Mouse (Mus musculus) ovary, postnatal 14 days (tissue): ENCODE results near the gene Gm37240.

Experiments
- DNase-seq: peaks from one replicate; pipeline ENCODE4 v3.0.0; 2022; ENCODE audit warnings: low spot score

Gene Gm37240

DNA sequence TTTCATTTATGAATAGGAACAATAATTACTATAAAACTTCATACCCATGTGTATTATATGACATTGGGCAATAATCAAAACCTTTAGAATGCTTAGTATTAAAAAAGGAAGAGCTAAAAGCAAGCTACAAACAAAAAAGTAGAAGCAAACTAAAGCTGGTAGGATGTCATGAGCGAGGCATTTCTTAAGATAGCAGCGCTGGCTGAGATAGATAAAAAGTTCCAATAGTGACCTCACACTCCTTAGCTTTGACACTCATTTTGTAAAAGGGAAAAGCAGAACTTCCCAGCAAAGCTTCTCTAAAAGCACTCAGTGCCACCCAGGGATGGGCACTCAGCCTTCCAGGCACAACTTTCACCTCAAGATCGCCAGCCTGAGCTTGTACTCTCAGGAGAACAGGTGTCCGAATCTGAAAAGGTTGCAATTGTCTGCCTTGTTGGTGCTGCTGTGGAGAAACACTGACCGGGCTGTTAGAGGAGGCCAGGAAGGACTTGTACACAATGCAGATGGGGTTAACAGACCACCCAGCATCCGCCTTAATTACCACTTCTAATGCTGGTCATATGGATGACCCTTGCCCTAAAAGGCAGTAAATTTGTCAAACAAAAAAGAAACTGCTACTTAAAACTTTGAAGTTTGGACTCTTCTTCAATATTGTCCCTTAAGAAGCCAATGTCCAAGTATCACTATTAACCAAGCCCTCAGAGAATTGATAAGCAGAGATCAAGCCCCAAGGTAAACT is 1374.4 kb downstream of the Gm37240 start:
- no peak for DNase-seq

DNA sequence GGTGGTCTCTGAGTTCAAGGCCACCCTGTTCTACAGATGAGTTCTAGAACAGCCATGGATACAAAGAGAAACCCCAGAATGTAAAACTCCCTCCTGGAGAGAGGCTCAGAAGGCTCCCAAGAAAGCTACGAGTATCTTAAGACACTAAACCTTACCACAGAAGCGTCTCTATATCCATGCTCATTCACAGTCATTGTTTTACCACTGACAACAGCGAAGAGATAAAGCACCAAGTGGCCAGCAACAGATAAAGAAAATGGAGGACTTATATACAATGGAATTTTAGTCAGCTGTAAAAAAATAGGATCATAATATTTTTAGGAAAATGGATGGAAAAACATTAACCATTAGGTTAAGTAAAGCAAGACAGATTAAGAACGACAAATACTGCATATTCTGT is 1382.1 kb downstream of the Gm37240 start:
- no peak for DNase-seq

GRCm38 (mm10) chr3:84504291-84504690 is 1383.0 kb downstream of the Gm37240 start:
- no peak for DNase-seq

GRCm38 (mm10) chr3:84502101-84502500 is 1385.2 kb downstream of the Gm37240 start:
- no peak for DNase-seq

DNA sequence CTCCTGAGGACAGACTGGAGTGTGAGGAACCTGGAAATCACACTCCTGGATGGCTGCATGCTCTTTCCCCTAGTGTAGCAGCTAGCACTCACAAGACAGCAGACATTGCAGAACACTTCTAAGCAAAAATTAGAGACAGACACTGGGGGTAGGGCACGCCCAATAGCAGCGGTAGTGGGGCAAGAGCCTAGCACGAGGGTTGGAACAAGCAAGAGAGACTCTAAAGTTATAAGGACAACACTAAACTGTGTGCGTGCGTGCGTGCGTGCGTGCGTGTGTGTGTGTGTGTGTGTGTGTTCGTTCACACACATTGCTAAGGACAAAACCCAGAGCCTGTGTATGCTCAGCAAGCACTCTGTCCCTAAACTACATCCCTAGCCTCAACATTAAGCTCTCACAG is 1386.8 kb downstream of the Gm37240 start:
- DNase-seq, result no peak

DNA sequence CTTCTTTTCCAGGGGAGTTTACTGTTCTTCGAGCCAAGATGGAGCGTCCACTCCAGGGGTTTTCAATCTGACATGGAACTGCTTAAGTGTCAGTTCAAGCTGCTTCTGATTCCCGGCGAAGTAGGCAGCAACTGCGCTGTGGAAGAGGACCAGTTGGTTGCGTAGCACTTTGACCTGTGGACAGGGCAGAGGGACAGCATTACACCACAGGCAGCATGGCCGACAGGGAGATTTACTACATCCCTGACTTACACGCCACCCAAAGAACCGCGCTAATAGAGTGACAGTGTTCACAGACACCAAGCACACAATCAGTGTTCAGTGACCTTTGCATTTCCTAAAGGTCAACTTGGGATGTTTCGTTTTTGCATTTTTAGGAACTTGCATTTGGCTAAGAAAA is 1389.6 kb downstream of the Gm37240 start:
- no peak for DNase-seq

DNA sequence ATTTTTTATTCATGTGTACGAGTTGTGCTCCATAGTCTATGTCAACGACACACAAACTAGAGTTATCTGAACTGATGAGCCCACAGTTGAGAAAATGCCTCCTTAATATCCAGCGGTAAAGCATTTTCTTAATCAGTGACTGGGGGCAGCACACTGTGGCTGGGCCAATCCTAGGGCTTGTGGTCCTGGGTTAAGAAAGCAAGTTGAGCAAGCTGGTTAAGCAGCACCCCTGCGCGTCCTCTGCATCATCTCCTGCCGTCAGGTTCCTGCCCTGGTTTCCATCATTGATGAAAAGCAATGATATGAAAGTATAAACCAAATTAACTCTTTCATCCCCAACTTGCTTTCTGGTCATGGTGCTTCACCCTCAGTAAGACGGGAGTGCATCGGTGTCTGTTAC is 1394.7 kb downstream of the Gm37240 start:
- DNase-seq, result no peak

- no peak for DNase-seq
Measured at GRCm38 (mm10) chr3:84492148-84492547, 1395.2 kb downstream of the Gm37240 start.

- DNase-seq, result no peak
Measured at GRCm38 (mm10) chr3:84488716-84489115, 1398.6 kb downstream of the Gm37240 start.

- no peak for DNase-seq
Measured at GRCm38 (mm10) chr3:84484891-84485290, 1402.4 kb downstream of the Gm37240 start.

GRCm38 (mm10) chr3:84484333-84484732 is 1403.0 kb downstream of the Gm37240 start:
- no peak for DNase-seq

DNA sequence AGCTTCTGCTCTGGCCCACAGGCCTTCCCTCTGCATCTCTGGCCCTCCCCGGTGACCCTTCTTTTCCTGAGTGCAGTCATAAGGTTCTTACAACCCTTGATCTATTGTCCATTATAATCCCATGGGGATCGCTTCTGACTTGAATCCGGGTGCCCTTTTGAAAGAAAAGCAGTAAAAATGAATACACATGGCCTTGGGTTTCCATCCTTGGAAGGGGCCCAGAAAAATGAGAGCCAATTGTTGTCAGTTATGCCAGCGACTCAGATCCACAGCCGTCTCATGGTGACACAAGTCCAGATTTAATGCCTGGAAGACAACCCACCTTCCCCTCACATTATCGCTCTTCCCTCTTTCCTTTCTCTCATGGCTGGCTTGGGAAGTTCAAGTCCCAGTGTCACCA is 1405.2 kb downstream of the Gm37240 start:
- DNase-seq, result no peak

DNA sequence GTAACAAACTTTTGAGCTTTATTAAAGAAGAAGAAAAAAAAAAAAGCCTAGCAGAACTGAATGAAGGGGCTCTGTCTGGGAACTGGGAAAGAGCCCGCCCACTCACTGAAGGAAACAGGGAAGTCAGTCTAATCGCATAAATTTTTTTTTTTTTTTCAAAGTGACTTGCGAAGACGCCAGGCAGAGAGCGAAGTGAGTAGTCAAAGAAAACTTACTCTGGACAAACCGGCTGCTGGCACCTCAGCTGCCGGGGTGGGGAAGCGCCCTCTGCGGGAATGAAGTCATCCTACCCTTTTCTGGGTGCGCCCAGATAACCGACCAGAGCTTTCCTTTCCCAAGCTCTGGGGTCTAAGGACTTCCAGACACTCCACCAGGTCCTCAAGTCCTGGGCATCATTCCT is 1406.2 kb downstream of the Gm37240 start:
- DNase-seq, result no peak

GRCm38 (mm10) chr3:84480006-84480897 is 1407.1 kb downstream of the Gm37240 start, which contains the start of gene Fhdc1:
TSS of gene Fhdc1 (minus strand) at chr3:84480429.
- peak; percentile 39 for DNase-seq

DNA sequence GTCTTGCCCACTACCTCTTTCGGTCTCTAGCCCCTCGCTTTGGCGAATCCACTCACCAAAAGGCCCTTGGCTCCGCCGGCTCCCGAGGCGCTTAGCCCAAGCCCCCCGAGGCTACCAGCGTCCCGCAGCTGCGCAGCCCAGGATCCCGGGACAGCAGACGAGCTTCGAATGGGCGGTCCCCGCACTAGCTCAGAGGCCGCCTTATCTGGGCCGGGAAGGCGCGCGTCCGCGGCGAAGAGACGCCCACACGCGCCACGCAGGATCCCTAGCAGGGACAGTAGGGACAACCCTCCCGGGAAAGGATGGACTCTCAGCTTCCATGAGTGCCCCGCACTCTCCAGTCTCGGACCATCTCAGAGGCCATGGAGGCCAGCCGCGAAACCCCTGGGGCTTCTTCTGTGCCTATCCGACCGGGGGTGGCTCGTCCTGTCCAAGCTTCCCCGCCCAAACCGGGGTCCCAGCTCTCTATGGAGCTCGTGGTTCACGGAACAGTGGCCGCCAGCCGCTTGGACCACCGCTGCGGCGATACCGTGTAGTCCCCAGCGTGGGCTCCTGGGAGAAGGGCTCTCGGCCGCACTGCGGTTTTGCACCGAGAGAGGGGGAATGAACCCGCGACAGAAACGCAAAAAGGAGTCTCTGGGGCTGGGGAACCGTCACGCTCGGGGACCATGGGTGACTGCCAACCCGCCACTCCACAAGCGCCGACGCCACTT is 1407.9 kb downstream of the Gm37240 start:
- no peak for DNase-seq

- DNase-seq, result no peak
Measured at GRCm38 (mm10) chr3:84478896-84479292, 1408.4 kb downstream of the Gm37240 start.

- DNase-seq, result no peak
Measured at GRCm38 (mm10) chr3:84478195-84478594, 1409.1 kb downstream of the Gm37240 start.

DNA sequence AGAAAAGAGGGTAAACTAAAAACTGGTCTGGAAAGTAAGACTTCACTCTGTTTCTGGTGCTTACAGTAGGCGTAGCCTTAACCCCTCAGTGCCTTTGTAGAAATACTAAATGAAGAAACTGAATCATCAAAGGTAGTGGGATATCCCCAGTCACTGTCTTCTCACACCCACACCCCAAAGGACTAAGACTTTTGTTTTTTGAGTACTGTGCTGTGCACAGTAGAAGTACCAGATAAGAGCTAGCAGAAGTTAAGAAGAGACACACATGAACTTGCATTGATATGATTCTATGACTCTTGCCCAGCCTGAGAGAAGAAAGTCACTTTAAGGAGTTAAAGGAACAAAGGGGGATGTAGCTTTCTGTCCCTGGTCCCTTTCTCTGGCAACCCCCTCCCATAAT is 1409.8 kb downstream of the Gm37240 start:
- DNase-seq, result no peak

DNA sequence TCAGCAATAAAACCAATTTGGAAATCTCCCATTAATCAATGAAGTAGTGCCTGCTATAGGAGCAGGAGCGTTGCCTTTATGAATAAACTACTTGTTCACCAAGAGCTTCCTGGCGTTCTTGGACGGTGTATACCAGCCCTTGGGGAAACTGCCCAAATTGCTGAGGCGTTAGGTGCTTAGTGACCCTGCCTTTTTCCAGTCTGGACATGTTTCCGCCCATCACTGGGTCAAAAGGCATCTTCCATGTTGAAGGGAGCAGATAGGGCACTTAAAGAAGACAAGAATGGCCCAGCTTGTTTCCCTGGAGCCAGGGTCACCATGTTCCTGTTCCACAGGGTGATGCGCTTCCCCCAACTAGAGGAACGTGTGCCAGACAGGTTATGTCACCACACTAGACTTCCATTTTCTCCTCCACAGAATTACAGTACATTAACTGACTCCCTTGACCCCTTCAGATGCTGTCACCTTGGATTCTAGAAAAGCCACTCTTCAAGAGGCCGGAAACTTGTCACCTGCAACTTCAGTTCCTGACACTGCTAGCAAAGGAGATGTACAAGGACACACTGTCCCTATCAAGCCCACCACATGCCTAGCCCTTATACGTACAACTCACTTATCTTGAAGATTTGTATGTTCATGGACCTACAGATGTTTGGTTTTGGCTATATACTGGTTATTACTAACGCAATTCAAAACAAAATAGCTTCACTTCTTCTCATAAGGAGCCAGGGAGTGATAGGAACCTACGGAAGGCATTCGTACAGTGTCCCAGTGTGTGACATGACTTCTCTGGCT is 1412.1 kb downstream of the Gm37240 start:
- DNase-seq, result no peak

DNA sequence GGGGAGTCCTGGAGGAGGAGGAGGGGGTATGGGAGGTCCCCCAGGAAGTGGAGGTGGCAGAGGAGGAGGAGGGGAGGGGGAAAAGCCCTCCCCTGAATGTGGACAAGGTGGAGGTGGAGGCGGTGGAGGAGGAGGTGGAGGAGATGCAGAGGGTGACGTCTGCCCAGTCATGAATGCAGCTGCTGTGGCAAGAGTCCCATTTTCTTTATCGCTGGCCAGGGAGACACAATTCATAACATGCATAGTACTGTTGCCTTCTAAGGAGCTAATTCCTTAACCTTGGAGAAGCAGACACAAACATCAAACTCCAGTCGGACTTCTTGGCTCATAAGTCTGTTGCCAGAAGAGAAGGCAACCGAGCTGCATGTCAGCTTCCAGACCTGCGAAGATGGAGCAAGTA is 1412.9 kb downstream of the Gm37240 start:
- no peak for DNase-seq

DNA sequence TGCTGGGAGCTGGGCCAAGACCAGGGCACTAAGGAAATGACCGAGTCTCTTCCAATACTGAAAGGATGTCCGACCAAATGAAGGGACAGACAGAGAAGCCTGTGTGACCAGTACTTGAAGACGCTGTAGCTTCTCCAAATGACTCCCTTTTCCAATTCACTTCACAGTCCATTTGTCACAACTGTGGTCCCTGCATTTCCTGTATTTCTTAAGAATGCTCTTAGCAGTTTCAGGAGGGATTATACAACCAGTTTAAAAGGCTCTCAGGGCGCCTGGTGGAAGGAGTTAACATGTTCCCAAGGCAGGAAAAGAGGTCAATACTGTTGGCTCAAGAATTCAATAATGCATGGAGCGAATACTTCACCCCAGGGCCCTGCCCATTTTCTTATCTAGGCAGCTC is 1414.4 kb downstream of the Gm37240 start:
- no peak for DNase-seq

DNA sequence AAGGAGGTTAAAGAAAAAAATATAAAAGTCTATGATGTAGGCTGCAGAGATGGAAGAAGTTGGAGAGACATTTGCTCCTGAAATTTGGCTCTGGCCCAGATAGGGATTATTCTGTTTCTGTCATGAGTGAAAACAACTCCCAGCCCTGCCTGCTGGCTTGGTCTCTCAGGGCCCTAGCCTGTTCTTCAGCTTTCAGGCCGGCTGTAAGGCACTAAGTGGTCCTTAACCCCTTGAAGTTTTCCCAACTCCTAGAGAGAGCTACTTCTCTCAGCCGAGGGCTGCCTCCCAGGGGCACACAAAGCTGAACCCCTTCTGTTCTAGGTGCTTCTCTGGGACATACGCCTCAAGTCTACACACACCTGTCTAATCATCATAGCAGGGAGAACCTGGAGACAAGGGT is 1414.8 kb downstream of the Gm37240 start:
- no peak for DNase-seq
